Mouse (Mus musculus) hindbrain, embryonic 10.5 days (tissue): ENCODE results near the gene Tmem151b. TPM values are rescaled to one million over a fixed set of nuclear protein-coding genes. Genes with fewer than 3 reads are reported as not detected.

Experiments
- DNase-seq: peaks from one replicate; pipeline ENCODE4 v3.0.0-alpha.2; 2017; ENCODE audit warnings: low spot score
- H3K27ac ChIP-seq: fragments of 300-500 bp; sonication (generic); 2 replicates; pipeline ENCODE4 v1.5.1; 2016; ENCODE audit warnings: mild to moderate bottlenecking, moderate library complexity
- H3K27me3 ChIP-seq: fragments of 300-500 bp; sonication (generic); 2 replicates; pipeline ENCODE4 v1.6.1; 2016; ENCODE audit warnings: mild to moderate bottlenecking; ENCODE audit not compliant: poor library complexity, insufficient read depth, severe bottlenecking
- H3K36me3 ChIP-seq: fragments of 300-500 bp; sonication (generic); 2 replicates; pipeline ENCODE4 v1.6.1; 2016; ENCODE audit warnings: mild to moderate bottlenecking, moderate library complexity
- H3K4me1 ChIP-seq: fragments of 300-500 bp; sonication (generic); replicated peaks from 2 replicates; pipeline ENCODE4 v1.6.1; 2016; ENCODE audit warnings: mild to moderate bottlenecking
- H3K4me3 ChIP-seq: fragments of 300-500 bp; sonication (generic); 2 replicates; pipeline ENCODE4 v1.5.1; 2016; ENCODE audit warnings: mild to moderate bottlenecking, moderate library complexity
- H3K9me3 ChIP-seq: fragments of 300-500 bp; sonication (generic); 2 replicates; pipeline ENCODE4 v1.6.1; 2016; ENCODE audit warnings: mild to moderate bottlenecking, moderate library complexity
- WGBS: fragments of 180-500 bp; shearing (Covaris S2); methylation state at CpG from one replicate; pipeline ENCODE4 v1.1.7; 2016; 5-methylcytosine and 5-hydroxymethylcytosine counted together
- polyA plus RNA-seq: library from polyadenylated mRNA; unstranded; fragments of >200 nt; fragmentation: Nextera tagmentation; extraction: Ambion mirVana; gene quantifications from 2 replicates; pipeline ENCODE4 v1.2.1, GENCODE M21; 2016

Tmem151b gene
- polyA plus RNA-seq, 1 experiment from 2014 or later: 10.6 TPM

DNA sequence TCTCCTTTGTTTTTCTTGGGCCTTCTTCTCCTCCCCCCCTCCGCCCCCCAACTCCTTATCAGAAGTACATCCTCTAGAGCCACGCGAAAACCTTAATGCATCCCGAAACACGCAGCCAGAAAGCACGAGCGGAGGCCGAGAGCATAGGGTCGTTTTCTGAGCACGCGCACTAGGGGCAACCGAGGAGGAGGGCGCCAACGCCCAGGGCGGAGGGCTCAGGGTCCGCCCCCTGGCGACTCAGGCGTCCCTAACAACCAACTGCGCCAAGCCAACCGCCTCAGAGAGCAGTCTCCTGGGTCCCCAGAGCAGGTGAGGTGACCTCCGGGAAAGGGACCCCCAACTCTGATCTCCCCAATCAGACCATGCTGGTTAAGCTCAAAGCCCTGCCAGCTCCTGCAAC lies 26.2 kb downstream of the Tmem151b start, which contains the start of gene Tcte1:
Gene Tcte1 (plus strand): TSS at position 172 of the 400 bp plus-strand sequence.
- peak; percentile 76 for DNase-seq
- no peaks in the 10 kb centered on the region for H3K9me3 ChIP-seq
- WGBS: under 1% methylated on average over 21 of the region's 21 CpGs
- peaks cover 28% of the 10 kb centered on the region for H3K4me1 ChIP-seq
- peaks cover 29% of the 10 kb centered on the region for H3K36me3 ChIP-seq
- peak within 1 kb of the TSS; percentile 79 for H3K27ac ChIP-seq
- peaks cover 51% of the 10 kb centered on the region for H3K27me3 ChIP-seq
- peak within 1 kb of the TSS; percentile 51 for H3K4me3 ChIP-seq

- 80% methylated on average over 11 of the region's 11 CpGs for WGBS
- Histone ChIP-seq H3K27me3 (peaks cover 24% of the 10 kb centered on the region), H3K9me3 (no peaks in the 10 kb centered on the region), H3K4me3 (no peak overlapping the region), H3K4me1 (peaks cover 22% of the 10 kb centered on the region), H3K27ac (no peak overlapping the region), H3K36me3 (peaks cover 57% of the 10 kb centered on the region)
- no peak for DNase-seq
These were observed 29.3 kb downstream of the Tmem151b start for GRCm38 (mm10) chr17:45520136-45520535.

DNA sequence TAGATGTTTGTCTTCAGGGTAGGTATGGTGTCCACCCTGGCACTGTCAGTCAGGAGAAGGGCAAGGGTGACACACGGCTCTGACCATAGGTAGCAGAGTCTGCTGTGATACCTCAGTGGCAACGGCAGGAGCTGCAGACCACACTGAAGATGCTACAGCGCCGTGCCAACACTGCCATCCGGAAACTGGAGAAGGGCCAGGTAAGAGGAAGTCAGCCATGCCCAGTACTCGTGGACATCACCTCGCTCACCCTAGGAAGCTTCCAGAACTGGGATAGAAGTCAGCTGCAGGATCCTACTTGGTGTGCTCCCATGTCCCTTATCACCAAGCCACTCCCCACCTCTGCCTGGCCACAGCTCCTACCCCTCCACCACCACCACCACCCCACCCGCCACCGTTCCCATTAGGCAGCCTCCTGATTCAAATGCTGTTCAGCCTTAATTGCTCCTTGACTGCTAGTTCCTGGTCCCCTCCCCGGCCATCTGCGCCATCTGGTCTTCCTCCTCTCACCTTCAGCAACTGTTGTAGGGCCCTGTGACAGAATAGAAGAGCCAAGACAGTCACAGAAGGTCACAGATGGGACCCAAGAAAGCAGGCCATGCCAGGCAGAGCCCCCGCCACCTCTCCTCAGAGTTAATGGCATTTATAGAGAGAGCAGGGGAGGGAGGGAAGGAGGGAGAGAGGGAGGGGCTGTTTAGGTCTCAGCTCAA lies 30.6 kb downstream of the Tmem151b start:
- 90% methylated on average over 12 of the region's 12 CpGs for WGBS
- Histone ChIP-seq H3K27ac (peak overlapping the region; percentile 56), H3K4me1 (peaks cover 25% of the 10 kb centered on the region), H3K4me3 (no peak overlapping the region), H3K36me3 (peaks cover 58% of the 10 kb centered on the region), H3K9me3 (no peaks in the 10 kb centered on the region), H3K27me3 (peaks cover 12% of the 10 kb centered on the region)
- no peak for DNase-seq

GRCm38 (mm10) chr17:45517549-45518215 lies 31.8 kb downstream of the Tmem151b start:
- no peak overlapping the region for H3K4me3 ChIP-seq
- H3K27me3 ChIP-seq: peaks cover 6% of the 10 kb centered on the region; the same call in 1 of the 2 replicates
- peaks cover 13% of the 10 kb centered on the region for H3K4me1 ChIP-seq
- no peak for DNase-seq
- H3K36me3 ChIP-seq: peaks cover 63% of the 10 kb centered on the region
- no peaks in the 10 kb centered on the region for H3K9me3 ChIP-seq
- no peak overlapping the region for H3K27ac ChIP-seq
- 93% methylated on average over 28 of the region's 28 CpGs for WGBS

DNA sequence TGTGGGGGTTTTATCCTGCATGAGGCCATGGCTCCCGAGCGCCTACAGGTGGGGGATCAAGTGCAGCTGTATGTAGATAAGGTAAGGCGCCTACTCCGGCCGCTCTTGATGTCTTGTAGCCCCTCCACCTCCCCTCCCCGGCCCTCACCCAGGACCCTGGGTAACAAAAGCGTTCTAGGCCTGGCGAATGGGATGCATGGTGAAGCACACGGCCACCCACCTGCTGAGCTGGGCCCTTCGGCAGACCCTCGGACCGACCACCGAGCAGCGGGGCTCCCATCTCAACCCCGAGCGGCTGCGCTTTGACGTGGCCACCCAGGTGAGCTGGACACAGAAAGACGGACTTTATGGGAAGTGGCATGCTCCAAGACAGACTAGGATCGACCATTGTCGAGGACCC lies 32.3 kb downstream of the Tmem151b start:
- Histone ChIP-seq H3K9me3 (no peaks in the 10 kb centered on the region), H3K4me1 (peaks cover 9% of the 10 kb centered on the region), H3K36me3 (peaks cover 63% of the 10 kb centered on the region), H3K27me3 (peaks cover 1% of the 10 kb centered on the region; the same call in 1 of the 2 replicates), H3K4me3 (no peak overlapping the region), H3K27ac (no peak overlapping the region)
- 89% methylated on average over 21 of the region's 21 CpGs for WGBS
- no peak for DNase-seq

DNA sequence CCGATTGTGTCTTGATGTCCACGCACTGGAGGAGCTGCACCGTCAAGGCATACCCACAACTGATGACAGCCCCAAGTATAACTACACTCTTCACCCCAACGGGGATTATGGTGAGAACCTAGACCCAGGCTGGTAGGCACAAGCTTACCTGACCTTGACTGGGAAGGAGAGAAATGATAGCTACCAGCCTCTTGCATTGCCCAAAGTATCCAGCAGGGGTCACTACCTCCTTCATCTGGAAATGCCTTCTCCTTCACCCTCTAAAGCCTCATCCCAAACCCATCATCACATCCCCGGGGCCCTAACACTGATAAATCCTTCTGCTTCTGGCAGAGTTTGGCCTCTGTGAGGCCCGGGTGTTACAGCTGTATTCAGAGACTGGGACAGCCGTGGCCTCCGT lies 33.0 kb downstream of the Tmem151b start:
- H3K27me3 ChIP-seq: no peaks in the 10 kb centered on the region
- H3K4me1 ChIP-seq: peaks cover 9% of the 10 kb centered on the region; the same call in 1 of the 2 replicates
- DNase-seq: peak; percentile 81
- H3K27ac ChIP-seq: no peak overlapping the region
- 56% methylated on average over 8 of the region's 8 CpGs for WGBS
- no peaks in the 10 kb centered on the region for H3K9me3 ChIP-seq
- no peak overlapping the region for H3K4me3 ChIP-seq
- H3K36me3 ChIP-seq: peaks cover 63% of the 10 kb centered on the region

- no peak overlapping the region for H3K4me3 ChIP-seq
- peaks cover 65% of the 10 kb centered on the region for H3K36me3 ChIP-seq
- WGBS: 90% methylated on average over 10 of the region's 10 CpGs
- H3K4me1 ChIP-seq: peaks cover 9% of the 10 kb centered on the region; the same call in 1 of the 2 replicates
- DNase-seq: no peak
- H3K27ac ChIP-seq: peak overlapping the region; percentile 9; the same call in 1 of the 2 replicates
- no peaks in the 10 kb centered on the region for H3K27me3 ChIP-seq
- H3K9me3 ChIP-seq: no peaks in the 10 kb centered on the region
These were observed 33.7 kb downstream of the Tmem151b start for GRCm38 (mm10) chr17:45515806-45516205.

GRCm38 (mm10) chr17:45515204-45515726 lies 34.2 kb downstream of the Tmem151b start:
- H3K27ac ChIP-seq: no peak overlapping the region
- no peak overlapping the region for H3K4me3 ChIP-seq
- H3K36me3 ChIP-seq: peaks cover 65% of the 10 kb centered on the region
- peaks cover 9% of the 10 kb centered on the region; the same call in 1 of the 2 replicates for H3K4me1 ChIP-seq
- H3K27me3 ChIP-seq: no peaks in the 10 kb centered on the region
- WGBS: 57% methylated on average over 15 of the region's 15 CpGs
- no peak for DNase-seq
- no peaks in the 10 kb centered on the region for H3K9me3 ChIP-seq

DNA sequence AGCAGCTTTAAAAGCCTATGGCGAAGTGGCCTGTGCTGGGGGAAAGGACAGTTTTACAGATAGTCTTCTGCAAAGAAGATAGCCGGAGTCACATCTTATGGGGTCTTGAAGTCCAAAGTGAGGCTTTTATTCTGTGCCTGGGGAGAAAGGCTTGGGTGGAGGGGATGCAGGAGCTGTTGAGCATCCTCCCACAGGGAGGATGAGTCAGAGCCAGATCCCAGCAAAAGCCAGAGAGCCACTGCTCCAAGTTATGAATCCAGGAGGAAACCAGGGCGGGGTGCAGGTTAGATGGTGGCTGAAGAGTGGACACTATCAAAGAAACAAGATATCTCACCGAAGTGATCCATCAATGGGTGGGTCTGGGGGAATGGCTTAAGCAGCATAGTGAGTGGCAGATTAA lies 37.7 kb downstream of the Tmem151b start:
- no peaks in the 10 kb centered on the region for H3K9me3 ChIP-seq
- H3K36me3 ChIP-seq: peaks cover 49% of the 10 kb centered on the region
- H3K4me3 ChIP-seq: no peak overlapping the region
- WGBS: 92% methylated on average over 4 of the region's 4 CpGs
- H3K27ac ChIP-seq: no peak overlapping the region
- no peaks in the 10 kb centered on the region for H3K27me3 ChIP-seq
- DNase-seq: no peak
- H3K4me1 ChIP-seq: peaks cover 14% of the 10 kb centered on the region

GRCm38 (mm10) chr17:45510871-45511270 lies 38.6 kb downstream of the Tmem151b start:
- no peaks in the 10 kb centered on the region for H3K27me3 ChIP-seq
- WGBS: 95% methylated on average over 4 of the region's 4 CpGs
- H3K27ac ChIP-seq: no peak overlapping the region
- DNase-seq: no peak
- H3K4me1 ChIP-seq: peaks cover 22% of the 10 kb centered on the region
- H3K9me3 ChIP-seq: no peaks in the 10 kb centered on the region
- H3K36me3 ChIP-seq: peaks cover 42% of the 10 kb centered on the region
- H3K4me3 ChIP-seq: no peak overlapping the region

DNA sequence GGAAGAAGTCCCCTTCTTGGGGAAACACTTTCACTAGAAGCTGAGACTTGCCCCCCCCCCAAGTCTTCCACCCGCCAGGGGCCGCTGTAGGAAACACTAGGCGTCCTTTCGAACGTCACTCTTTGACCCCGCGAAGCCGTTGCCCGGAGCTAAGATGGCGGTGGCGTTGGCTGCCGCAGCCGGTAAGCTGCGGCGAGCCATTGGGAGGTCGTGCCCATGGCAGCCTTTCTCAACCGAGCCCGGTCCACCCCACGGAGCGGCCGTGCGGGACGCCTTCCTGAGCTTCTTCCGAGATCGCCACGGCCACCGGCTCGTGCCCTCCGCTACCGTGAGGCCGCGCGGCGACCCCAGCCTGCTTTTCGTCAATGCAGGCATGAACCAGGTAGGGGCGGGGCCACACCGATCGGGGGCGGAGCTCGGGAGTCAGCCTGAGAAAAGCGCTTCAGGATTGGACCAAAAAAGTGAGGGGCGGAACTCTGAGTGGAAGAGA lies 42.7 kb downstream of the Tmem151b start, which contains the start of gene Aars2:
Gene Aars2 (plus strand): TSS at position 142 of the 490 bp plus-strand sequence.
- no peaks in the 10 kb centered on the region for H3K9me3 ChIP-seq

GRCm38 (mm10) chr17:45505941-45506465 lies 43.5 kb downstream of the Tmem151b start:
- WGBS: 71% methylated on average over 6 of the region's 6 CpGs
- H3K27ac ChIP-seq: 0 out of 2 replicates have a peak overlapping the region, but pooled peaks have one; percentile 94

More for the DNA sequence above, 42.7 kb downstream of the Tmem151b start, which contains the start of gene Aars2:
- H3K27ac ChIP-seq: peak within 1 kb of the TSS; percentile 94
- under 1% methylated on average over 42 of the region's 42 CpGs for WGBS
- H3K27me3 ChIP-seq: no peaks in the 10 kb centered on the region
- peaks cover 17% of the 10 kb centered on the region for H3K4me1 ChIP-seq
- peak within 1 kb of the TSS; percentile 69 for H3K4me3 ChIP-seq
- H3K36me3 ChIP-seq: peaks cover 31% of the 10 kb centered on the region
- DNase-seq: peak; percentile 95

More at GRCm38 (mm10) chr17:45505941-45506465, 43.5 kb downstream of the Tmem151b start:
- no peak for DNase-seq
- Histone ChIP-seq H3K27me3 (no peaks in the 10 kb centered on the region), H3K36me3 (peaks cover 27% of the 10 kb centered on the region), H3K9me3 (no peaks in the 10 kb centered on the region), H3K4me3 (peak overlapping the region; percentile 69; the same call in 1 of the 2 replicates), H3K4me1 (peaks cover 21% of the 10 kb centered on the region)
